Mouse (Mus musculus): ENCODE data around the gene Enpp7.

DNA sequence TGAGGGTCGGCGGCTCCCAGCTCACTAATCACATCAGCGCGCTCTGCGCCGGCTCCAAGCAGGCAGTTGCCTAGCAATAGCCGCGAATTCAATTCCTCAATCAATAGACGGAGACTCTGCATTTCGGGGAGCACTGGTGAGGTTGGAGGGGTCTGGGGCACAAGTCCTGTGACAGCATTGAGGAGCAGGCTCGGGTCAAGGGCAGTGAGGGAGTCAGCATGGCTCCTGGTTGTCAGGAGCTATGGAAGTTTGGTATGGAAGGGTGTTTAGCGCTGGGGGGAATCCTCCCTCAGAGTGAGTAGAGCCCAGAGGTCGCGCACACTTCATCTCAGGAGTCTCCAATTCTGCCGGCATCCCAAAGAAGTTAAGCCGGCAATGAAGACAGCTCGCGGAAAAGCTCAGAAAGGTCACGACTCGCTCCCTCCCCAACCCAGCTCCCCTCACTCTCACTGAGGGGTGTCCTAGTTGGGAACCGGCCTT lies 47.7 kb downstream of the Enpp7 start:
- TF ChIP-seq POLR2A (IDR thresholded peaks at IDR 0.05; ENCODE audit: extremely low read depth, insufficient read depth, low read length) (no peak), CTCF (IDR thresholded peaks at IDR 0.05; ENCODE audit: low read depth, low read length) (no peak)

All from liver, adult 2 months (tissue).